Mouse (Mus musculus): Measurements from ENCODE around the gene Pah. TPM values are rescaled to one million over a fixed set of nuclear protein-coding genes. Genes with fewer than 3 reads are reported as not detected.

The Pah gene
- total RNA-seq, 2 experiments from 2014 or later, result not detected

DNA sequence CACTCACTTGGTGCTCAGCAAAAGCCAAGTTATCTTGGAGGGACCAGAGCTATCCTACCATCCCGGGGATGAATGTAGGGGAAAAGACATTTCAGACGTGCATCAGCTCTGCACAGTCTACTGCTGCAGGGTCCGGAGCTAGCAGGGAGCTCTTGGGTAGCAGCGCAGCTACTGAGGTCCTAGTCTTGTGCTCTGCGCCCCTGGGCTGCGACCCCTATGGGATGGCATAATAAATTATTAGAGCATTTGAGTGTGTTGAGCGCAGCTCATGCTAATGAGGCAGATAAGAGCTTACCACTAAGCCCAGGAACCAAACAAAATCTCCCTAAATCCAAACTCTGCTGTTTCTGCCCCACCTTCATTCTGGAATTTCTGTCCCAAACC is 19.9 kb upstream of the Pah start:
- intact Hi-C loops (cut with DNase I; ENCODE audit: low total_unique reads), result no loop called here
- DNase-seq, result no peak

DNA sequence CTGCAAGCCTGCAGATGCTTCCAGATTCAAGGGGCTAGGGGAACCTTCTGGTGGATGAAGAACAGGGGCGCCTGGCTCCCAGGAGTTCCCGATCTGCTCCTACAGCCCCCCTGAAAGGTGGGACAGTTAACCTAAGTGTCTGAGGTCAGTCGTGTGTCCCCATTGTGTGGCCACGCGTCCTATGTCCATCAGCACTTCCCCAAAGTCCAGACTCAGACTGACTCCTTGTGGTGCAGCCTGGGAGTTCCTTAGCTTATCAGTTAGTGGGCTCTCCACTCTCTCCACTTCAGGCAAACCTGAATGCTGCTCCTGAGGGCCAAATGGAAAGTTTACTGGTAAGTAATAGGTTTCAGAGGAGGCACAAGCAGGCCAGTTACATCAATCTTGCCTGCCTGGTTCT is 19.3 kb upstream of the Pah start:
- intact Hi-C loops (cut with DNase I; ENCODE audit: low total_unique reads), result no loop called here

DNA sequence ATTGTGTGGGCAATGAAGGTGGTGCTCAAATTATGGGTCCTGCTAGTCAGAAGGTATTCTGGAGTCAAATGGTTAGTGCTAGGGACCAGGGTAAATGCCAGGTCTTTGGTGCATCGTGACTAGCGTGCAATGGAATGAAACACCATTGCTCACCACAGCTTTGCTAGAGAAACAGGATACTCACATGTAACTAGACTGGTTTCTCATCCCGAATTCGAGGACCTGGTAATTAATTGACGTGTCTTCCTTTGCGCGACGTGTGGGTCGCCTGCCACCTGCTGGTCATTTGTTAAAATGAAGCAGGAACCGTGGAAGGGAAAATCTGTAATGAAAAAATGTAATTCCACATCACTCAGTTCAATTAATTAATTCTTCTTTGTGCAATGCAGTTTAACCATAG is 17.6 kb upstream of the Pah start:
- peak; percentile 25 for DNase-seq
- intact Hi-C loops (cut with DNase I; ENCODE audit: low total_unique reads), result no loop called here

More for the DNA sequence above, 19.3 kb upstream of the Pah start:
- no peak for DNase-seq

DNA sequence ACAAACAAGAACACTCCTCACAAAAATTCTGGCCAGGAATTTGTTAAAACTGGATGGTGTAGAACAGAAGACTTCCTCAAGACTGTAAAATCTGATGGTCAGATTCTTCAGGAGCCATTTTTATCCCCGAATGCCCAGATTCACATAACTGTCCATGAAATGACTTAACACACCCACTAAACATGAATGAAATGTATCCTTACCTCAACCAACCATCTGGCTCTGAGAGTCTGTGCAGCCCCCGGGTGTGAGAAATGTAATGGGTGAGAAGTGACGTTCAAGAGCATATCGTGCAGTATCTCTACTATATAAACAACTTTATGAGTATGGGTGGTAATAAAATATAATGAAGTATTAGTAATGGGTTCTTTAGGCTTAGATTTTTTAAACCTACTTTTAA is 13.0 kb upstream of the Pah start:
- DNase-seq, result no peak
- intact Hi-C loops (cut with DNase I; ENCODE audit: low total_unique reads), result no loop called here

DNA sequence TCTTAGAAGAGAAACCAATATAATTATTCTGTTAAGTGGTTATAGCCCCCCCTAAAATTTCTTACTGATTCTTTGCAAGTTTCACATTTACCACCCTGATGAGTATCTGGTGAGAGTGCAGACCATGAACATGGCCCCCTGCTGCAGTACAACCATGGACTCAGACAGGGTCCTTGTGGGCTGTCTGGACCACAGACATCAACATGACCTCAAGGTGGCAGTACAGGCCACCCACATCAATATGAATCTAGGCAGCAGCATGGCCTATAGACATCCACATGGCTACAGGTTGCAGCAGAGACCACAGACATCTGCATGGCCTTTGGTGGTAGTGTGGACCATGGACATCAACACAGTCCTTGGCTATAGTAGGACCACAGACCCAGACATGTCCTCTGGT is 8.5 kb upstream of the Pah start:
- intact Hi-C loops (cut with DNase I; ENCODE audit: low total_unique reads), result no loop called here
- no peak for DNase-seq

DNA sequence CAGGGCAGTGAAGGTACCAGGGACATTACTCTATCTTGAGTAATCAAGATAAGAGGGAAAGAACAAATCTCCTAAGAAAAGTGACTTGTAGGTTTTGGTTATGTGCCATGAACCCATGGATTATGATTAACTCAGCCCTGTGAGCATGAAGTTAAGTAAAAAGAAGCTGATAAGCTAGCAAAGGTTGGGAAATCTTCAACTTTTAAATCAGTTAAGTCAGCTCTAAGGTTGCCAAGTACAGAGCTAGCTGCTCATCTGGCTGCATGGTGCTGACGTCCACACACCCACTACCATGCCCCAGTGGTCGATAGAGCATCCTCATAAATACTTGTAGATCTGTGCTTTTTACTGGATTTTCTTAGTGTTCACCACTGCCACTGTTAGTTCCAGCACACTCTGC is 3.0 kb upstream of the Pah start:
- DNase-seq, result no peak

DNA sequence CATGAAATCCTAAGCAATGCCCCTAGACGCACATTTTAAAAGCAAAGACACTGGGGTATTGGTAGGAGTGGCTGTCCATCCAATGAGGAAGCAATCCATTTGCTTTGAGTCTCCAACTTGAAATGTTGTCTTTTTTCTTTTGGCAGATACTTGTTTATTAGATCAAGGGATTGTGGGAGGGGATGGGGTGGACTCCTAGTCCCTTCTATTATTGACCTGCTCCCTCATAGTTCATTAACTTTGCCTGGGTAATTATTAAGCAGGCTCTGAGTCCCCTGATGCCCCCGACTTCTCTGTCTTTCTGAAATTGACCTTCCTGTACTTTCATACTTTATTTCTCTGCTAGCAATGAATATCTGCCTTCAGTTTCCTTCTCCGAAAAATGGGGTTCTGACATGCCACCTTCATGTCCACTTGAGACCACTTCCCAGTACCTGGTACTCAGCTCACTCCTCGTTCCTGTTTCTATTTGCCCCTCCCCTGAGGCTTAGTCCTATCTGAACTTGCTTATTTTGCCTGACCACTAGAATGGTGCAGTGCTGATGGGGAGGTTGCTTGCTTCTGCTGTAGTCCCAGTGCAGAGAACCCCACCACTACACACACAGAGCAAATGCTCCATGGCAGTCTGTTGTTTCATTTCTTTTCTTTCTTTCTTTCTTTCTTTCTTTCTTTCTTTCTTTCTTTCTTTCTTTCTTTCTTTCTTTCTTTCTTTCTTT is 1.0 kb upstream of the Pah start:
- no peak for DNase-seq
- intact Hi-C loops (cut with DNase I; ENCODE audit: low total_unique reads), result no loop called here

More for the DNA sequence above, 3.0 kb upstream of the Pah start:
- intact Hi-C loops (cut with DNase I; ENCODE audit: low total_unique reads), result no loop called here

DNA sequence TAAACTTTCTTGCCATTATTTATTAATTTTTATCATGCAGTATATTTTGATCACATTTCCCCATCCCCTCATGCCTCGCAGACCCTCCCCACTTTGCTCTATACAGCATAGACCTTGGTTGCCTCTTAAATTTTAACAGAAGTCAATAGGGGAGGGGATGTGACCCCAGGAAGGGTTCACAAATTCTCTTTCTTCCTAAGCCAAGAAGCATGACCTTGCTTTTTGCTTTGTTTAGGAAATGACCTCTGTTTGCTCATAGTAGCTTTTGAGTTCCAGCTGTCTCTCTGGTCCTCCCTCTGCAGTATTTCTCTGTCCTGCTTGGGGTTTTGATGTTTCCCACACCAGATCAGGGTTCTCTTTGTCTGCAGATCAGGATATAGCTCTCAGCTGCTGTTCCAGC is 12.6 kb downstream of the Pah start:
- no peak for DNase-seq
- intact Hi-C loops (cut with DNase I; ENCODE audit: low total_unique reads), result no loop called here

DNA sequence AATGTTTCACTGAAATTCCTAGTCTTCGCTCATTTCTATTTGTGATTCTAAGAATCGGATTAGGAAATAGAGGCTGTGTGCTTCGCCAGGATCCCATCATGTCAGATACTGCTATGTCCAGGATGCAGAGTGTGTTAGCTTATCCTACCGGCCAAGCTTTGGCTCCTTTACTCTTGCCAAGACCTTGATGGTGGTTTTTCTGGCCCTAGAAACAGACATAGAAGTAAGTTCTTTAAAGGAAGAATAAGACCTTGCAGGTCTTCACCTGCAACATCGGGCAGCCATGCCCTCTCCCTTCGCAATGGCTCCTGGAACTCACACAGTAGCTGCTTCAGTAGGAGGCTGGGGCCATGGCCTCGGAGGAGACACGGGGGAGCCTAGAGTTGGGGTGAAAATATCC is 24.2 kb downstream of the Pah start:
- no peak for DNase-seq
- intact Hi-C loops (cut with DNase I; ENCODE audit: low total_unique reads), result no loop called here

DNA sequence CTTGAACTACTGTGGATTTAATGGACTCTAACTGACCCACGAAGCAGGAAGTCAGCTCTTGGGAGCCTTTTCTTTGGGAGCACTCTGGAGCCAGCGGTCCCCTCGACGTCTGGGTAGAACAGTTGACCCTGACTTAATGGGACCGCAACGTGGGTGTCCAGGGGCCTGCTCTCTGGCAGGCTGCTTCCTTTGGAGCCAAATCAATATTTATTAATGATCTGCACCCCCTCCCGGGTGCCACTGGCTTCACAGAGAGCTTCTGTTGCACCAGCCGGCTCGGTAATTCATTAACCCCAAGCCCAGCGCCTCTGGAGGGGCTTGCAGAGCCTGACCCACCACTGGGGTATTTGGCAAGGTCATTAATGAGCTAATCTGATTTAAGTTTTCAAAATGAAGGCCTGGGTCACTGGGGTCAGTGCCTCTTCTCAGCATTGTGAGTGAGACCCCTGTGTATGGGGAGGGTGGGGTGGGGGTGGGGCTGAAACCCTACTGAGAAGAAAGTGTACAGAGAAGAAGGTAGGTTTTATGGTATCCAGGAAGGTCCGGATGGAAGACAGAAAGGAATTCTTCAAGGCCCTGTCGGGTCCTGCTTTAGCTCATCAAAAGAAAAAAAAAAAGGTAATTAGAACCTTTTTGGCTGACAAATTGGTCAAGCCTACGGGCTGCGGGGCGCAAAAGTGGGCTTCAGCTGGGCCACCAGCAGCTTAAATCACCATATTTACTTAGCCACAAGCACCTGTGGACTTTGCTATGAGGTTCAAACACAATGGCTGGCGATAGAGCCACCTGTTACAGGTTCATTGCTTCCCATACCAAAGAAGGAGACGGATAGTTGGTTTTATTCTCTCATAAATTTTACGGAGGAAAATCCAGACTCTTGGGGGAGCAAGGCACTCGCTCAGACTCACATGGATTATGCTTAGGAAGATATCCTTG is 25.0 kb downstream of the Pah start:
- no peak for DNase-seq
- intact Hi-C loops (cut with DNase I; ENCODE audit: low total_unique reads), result no loop called here

DNA sequence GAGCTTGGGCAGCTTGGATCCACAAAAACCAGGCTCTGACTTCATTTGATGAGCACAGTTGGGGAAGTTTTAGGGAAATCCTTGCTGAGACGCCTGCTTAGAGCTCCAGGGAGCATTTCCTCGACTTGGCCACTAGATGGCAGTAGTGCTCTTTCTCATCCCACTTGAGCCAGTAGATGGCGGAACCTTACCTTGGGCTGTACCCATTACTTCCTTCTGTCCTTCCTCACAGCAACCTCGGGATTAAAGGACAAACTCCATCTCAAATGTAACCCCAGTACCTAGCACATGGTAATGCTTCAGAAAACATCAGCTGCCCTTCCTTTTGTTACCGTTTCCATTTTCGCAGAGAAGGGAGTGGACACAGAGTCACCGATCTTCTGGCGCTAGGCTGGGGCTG is 31.1 kb downstream of the Pah start:
- DNase-seq, result peak; percentile 10
- intact Hi-C loops (cut with DNase I; ENCODE audit: low total_unique reads), result loop anchor here (5.0 kb wide), 1 partner anchor 775 kb away; no protein-coding TSS in a partner anchor

DNA sequence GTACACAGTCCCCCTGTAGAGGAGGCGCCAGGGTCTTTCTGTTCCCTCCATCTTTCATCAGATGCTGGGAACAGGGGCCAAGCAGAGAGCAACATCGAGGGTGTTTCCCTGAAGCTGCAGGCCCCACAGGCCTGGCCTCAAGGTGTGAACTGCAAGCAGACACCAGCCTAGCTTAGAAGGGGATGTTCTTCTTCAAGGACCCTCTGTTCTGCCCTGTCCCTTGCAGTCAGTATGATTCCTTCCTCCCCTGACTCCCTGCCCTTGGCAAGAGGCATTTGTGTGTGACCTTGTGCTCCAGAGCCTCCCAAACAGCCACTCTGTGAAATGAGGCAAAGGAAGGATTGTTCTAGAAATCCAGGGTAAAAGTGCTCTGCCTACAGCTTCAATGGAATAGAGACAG is 34.8 kb downstream of the Pah start:
- intact Hi-C loops (cut with DNase I; ENCODE audit: low total_unique reads), result no loop called here
- no peak for DNase-seq

DNA sequence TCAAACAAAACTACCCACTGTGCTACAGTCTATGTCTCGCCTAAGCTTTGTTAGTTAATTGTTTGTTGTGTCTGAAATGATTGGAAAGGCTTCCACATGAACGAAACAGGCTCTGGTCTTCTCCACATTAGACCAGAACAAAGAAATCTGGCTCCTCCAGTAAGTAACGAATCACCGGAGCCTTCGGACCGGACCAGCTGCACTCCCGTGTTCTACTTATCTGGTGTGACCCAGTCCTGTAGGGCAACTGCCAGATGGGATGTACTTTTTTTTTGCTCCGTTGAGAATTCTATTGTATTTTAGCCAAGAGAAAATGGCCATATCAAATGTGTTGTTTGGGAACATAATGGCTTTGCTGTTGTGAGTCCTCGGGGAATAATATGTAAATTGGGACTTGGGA is 42.2 kb downstream of the Pah start:
- intact Hi-C loops (cut with DNase I; ENCODE audit: low total_unique reads), result no loop called here
- no peak for DNase-seq

DNA sequence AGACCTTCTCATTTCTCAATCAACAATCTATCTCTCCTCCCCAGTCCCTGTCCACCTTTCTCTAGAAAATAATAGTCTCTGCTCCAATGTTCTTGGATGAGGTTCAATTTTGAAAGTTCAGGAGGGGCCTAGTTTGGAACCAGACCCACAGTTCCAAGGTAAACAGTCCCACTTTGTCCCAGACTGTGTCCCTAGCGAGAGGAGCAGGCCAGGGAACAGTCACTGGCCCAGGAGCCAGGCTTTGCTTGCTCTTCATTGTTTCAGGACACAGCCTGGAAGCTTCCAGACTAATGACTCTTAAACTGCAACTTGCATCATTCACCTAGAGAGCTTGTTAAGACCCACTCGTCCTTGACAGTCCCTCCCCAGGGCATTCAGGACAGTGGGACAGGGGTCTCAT is 44.1 kb downstream of the Pah start:
- DNase-seq, result no peak
- intact Hi-C loops (cut with DNase I; ENCODE audit: low total_unique reads), result no loop called here

DNA sequence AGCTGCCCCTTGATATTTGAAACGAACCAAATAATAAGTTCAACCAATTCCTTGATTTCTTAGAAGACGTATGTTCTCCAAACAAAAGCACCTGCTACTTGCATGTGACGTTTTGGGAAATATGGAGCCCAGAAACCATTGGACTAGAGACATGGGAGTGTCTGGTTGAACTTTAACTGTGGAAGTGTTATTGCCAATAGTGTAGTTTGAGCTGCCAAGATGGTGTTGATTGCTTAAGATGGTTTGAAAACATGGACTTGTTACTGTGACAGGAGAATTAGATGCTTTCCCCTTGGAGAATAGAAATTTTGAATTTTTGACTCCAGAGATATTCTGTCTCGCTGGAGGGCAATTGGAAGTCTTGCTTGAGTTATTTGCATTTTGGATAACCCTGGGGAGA is 50.9 kb downstream of the Pah start:
- DNase-seq, result no peak
- intact Hi-C loops (cut with DNase I; ENCODE audit: low total_unique reads), result no loop called here

DNA sequence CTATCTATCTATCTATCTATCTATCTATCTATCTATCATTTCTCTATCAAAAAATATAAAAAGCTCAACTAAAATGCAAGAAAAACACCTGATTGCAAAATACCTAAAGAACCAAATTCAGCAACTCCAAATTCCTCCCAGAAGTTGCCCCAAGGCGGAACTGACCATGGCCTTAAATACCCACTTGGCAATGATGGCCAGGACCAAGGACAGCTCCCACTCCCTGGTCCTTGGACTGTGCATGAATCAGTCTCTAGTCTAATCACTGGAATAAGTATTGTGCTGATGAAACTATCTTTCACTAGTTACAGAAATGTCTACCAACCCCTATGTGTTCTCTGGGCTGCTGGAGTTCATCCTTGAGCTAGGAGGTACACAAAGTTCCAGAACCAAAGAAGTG is 65.1 kb downstream of the Pah start:
- intact Hi-C loops (cut with DNase I; ENCODE audit: low total_unique reads), result no loop called here
- peak; percentile 9 for DNase-seq

DNA sequence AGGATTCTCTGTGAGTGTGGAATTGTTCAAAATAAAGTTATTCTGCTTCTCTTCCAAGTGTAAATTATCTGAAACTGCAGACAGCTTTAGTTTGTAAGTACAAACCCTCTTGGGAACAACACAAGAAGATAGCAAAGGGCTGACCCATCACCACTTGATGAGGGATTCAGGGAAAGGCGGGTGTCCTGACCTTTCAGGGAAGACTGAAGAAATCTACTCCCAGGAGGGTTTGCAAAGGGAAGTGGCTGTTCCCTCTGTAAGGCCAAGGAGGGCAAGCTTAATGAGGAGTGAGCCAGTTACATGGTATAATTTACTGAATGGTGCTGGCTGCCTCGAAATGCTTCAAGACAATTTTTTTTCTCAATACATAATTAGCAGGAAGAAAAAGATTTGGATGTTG is 72.3 kb downstream of the Pah start:
- no peak for DNase-seq
- intact Hi-C loops (cut with DNase I; ENCODE audit: low total_unique reads), result no loop called here

DNA sequence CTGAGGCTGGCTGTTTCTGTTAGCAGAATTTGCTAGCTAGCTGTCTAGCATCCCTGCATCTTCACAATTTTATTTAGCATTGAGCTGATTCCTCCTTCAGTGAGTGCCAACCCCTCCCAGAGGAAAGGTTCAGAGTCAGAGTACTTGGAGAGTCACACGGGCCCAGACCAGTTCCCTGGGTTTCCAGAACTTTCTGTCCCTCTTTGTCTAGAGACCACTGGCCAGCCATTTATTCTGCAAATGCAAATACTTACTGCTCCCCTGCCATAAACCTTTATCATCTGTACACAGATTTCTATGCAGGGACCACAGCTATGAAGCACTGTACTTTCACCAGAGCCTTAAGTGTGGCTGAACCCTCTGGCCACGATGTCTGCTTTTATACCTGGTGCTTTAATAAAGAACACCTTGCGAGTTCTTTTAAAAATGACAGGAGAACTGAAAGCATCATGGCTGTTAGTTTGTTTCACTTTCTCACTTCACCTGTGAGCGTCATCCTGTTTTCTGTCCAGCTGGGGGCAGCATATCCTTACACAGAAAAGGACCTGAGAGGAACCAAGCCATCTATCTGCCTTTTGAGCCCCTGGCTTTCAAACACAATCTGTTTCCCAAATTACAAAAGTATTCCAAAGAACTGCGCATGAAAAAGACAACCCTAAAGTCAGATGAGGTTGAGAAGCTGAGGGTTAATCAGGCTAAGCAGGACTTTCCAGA is 74.9 kb downstream of the Pah start:
- intact Hi-C loops (cut with DNase I; ENCODE audit: low total_unique reads), result no loop called here
- peak; percentile 27 for DNase-seq

DNA sequence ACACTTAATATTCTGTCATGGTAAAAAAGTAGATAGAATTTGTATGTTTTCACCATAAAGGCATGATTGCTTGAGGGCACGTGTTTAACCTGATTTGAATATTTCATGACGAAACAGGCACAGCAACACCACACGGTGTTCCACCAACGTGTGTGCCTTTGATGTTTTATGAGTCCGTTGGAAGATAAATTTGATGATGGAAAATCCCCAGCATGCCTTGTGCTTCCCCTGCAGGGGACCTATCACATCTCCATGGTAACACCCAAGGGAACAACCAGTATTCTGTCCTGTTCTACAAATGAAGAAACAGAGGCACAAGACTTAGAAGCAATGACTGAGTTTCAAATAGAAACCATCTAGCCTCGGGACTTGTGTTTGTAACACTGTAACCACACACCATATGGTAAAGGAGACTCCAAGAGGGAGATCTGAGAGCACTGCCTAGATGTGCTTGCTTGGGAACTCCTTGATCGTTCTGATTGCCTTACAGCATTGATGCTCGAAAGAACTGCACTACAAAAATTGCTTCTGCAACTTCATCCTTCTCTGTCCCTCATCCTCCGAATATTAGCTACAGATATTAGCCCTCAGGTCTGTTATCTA is 75.6 kb downstream of the Pah start:
- no peak for DNase-seq
- intact Hi-C loops (cut with DNase I; ENCODE audit: low total_unique reads), result no loop called here

DNA sequence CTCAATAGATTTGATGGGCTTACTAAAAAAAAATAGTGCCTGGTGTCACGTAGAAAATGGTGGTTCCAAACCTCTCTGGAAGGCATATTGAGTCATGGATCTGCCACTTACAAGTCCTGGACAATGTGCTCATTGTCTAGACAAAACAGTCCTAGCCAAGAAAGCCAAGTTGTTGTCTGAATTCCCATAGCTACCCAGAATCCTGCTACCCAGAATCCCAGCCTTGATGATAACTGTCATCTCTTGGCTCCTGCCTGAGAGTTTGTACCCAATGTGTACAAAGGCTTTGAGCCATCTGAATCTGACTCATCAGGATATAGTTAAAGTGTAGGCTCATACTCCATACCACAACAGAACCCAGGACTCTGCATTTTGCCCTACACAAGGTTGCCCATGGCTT is 80.6 kb downstream of the Pah start:
- intact Hi-C loops (cut with DNase I; ENCODE audit: low total_unique reads), result no loop called here
- no peak for DNase-seq
